Mouse (Mus musculus): ENCODE data around the gene Raph1. TPM values are rescaled to one million over a fixed set of nuclear protein-coding genes. Genes with fewer than 3 reads are reported as not detected.

Raph1 gene
- 13.8 and 20.2 TPM in 2 replicates for polyA plus RNA-seq (2012; rRNA removed)

GRCm38 (mm10) chr1:60566631-60567311, at the start of gene Raph1:
Gene Raph1 (minus strand): TSS chr1:60567104.
- DNase-seq (ENCODE audit: low read depth) = no peak

DNA sequence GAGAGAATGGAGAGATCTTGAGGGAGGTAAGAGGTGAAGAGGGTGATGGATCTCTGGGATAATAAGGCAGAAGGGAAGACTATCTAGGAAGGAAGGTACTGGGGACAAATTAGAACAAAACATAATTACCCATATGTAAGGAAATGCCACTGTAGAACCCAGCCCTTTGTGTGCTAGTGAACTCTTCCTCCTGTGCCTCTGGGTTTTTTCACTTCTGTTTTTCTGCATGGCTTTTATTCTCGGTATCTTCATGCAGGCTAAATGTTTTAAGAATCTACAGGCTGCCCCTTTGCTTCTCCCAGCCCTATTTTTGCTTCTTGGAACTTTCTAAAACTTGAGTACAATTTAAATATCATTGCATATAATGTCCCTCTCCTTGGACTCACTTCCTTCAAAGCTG, 48.8 kb upstream of the Raph1 start:
- DNase-seq (ENCODE audit: low read depth) = no peak

DNA sequence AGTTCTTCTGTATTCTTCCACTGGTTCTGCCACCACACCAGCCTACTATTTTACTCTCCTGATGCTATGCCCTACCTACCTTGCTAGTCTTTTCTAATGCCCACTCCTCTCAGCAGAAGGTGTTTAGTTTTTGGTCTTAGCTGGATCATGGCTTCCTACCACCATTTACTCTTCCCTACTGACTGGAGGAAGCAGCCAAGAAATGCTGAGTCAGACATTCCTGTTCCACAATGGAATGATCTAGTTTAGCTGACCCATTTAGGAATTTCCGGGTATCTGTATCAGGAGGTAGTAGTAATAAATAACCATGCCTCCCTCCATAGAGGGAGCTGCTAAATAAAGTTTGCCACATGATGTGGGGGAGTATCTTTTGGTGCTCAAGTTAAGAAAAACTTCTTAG, 48.0 kb upstream of the Raph1 start:
- DNase-seq (ENCODE audit: low read depth) = no peak

GRCm38 (mm10) chr1:60611968-60612367, 45.1 kb upstream of the Raph1 start:
- DNase-seq (ENCODE audit: low read depth) = no peak

DNA sequence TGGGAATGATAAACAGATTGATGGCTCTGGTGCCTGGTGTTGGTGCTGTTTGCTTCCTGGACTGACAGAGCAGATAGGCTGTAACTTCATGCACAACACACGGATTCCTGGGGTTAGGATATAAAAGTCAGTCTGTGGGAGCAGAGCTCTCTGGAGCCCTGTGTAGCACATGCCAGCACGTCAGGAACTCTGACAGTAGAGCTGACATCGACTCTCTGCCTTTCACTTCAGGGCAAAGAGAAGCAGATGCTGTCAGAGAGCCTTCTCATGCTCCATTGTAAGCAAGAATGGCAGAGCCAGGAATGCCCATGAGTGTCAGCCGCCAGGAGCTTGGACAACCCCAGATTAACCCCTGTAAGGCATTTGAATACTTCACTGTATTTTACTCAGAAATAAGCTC, 43.7 kb upstream of the Raph1 start:
- no peak for DNase-seq (ENCODE audit: low read depth)

GRCm38 (mm10) chr1:60609011-60609775, 42.3 kb upstream of the Raph1 start:
- peak; percentile 84 for DNase-seq (ENCODE audit: low read depth)

DNA sequence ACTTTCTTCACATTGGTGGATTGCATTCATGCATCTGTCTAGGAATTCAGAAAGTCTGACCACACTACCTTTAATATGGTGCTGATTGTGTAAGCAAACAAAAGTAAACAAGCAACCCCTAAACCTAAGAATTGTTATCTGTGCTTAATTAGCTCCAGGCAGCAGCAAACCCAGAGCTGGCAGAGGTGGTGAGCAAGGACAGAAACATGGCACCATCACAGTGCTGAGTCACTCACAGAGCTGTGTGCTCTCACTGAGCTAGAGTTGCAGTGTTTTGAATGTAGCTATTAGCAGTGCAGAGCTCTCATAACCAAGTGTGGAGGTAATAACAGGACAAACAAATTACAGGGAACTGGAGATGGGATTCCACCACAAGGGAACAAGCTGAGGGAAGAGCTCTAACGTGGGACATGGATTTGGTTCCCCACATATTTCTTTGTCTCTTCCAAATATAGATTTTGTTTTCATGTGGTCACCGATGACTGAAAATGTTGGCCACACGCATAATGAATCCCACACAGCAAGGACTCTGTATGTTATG, 37.6 kb upstream of the Raph1 start:
- DNase-seq (ENCODE audit: low read depth) = no peak

DNA sequence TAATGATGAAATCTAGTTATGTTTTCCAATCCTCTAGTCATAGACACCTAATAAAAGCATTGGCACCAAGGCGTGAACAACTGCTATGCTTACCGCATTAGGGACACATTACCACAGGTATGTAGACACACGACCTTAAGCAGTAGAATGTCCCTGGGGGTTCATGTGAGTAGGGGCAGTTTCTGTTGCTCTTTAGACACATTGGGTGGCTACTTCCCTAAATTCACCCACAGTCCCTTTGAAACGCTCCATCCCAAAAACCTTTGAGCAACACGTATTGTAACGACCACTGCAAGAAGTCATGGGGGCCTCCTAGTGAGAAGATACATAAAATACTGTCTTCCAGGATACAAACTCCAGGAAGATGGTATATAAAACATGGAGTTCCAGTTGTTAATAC, 33.8 kb upstream of the Raph1 start:
- DNase-seq (ENCODE audit: low read depth) = no peak

DNA sequence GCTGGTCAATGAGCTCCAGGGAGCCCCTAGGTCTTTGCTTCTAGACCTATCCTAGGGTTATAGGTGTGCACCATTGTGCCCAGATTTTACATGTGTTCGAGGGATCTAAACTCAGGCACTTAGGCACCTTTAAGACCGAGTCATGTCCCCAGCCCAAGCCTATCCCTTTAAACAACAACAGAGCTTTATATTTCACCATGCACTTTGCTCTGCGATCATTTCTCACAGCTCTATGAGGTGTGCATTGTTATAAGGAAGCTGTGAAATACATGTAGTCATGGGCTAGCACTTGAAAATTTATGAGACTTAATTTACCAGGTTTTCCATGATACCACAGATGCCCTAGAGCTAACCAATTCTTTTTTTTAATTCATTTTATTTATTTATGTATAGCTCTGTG, 33.0 kb upstream of the Raph1 start:
- no peak for DNase-seq (ENCODE audit: low read depth)

- DNase-seq (ENCODE audit: low read depth) = no peak
Measured at GRCm38 (mm10) chr1:60599013-60599701, 32.3 kb upstream of the Raph1 start.

- no peak for DNase-seq (ENCODE audit: low read depth)
Measured at GRCm38 (mm10) chr1:60596386-60597320, 29.7 kb upstream of the Raph1 start.

- DNase-seq (ENCODE audit: low read depth) = no peak
Measured at GRCm38 (mm10) chr1:60593101-60593500, 26.2 kb upstream of the Raph1 start.

DNA sequence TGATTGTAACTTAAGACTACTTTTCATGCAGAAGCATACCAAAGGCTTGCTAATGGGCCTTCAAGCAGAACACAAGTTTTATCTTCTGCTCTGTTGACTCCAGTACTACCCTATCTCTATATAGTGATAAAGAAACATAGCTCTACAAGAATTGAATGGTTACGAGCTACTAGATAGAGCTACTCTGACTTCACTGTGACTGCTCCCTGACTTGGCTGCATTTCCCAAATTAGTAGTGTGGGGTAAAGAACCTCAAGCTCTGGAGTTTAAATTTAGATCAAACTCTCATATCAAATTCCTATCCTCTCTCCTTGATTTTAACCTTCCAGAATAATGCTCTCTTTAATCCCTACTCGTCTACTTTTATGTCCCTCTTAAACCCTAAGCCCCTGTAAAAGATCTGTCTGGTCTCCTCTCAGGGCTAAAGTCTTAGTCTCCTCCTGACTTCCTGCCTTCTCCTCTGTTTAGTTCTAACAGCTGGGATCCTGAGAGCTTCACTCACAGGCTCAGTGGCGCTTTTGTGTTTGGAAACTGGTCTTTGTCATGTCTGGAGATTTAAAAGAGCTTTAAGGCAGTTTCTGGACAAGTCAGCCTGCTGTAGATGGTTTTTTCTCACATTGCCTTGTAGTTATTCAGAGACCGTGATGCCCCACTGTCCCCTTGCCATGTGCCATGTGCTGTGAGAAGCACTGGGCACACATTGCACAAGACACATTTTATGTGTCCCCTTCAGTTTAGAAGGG, 22.2 kb upstream of the Raph1 start:
- DNase-seq (ENCODE audit: low read depth) = no peak

DNA sequence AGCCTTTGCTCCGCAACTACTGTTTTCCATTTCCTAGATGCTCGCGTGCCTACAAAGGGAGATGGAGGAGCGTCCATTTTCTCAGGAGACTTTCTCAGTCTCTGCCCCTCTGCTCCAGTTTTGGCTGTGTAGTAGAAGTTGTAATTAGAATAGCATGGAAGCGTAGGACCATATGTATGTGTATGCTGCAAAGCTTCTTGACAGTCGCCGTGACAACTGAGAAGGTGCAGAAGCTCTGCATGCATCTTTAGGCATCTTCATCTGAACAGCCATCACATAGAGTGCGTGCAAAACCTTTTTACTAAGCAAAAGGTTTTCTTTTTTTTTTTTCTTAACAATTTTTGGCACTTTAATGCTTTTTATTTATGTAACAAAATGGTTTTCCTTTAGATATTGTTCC, 14.1 kb upstream of the Raph1 start:
- DNase-seq (ENCODE audit: low read depth) = no peak

DNA sequence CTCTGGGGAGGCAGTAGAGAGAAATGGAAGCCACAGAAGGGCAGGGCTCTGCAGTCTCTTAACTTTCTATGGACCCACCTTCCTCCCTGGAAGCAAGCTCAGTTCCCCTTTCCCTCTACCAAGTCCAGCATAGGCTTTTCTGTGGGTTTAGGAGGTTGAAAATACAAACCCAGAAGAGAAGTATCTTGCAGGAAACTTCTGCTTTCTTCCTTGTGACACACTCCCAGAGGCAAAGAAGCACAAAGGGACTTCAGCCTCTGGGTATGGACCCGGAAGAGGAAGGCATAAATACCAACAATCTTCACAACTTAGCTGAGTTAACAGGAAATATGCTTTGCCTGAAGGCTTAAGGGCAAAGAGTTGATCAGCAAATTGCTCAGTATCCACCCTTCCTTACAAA, 13.0 kb upstream of the Raph1 start:
- DNase-seq (ENCODE audit: low read depth) = no peak

GRCm38 (mm10) chr1:60572699-60573098, 5.8 kb upstream of the Raph1 start:
- no peak for DNase-seq (ENCODE audit: low read depth)

- DNase-seq (ENCODE audit: low read depth) = no peak
Measured at GRCm38 (mm10) chr1:60569741-60570140, 2.8 kb upstream of the Raph1 start.

GRCm38 (mm10) chr1:60569210-60569609, 2.3 kb upstream of the Raph1 start:
- no peak for DNase-seq (ENCODE audit: low read depth)

GRCm38 (mm10) chr1:60567321-60567720, 417 bp upstream of the Raph1 start:
- DNase-seq (ENCODE audit: low read depth) = no peak

DNA sequence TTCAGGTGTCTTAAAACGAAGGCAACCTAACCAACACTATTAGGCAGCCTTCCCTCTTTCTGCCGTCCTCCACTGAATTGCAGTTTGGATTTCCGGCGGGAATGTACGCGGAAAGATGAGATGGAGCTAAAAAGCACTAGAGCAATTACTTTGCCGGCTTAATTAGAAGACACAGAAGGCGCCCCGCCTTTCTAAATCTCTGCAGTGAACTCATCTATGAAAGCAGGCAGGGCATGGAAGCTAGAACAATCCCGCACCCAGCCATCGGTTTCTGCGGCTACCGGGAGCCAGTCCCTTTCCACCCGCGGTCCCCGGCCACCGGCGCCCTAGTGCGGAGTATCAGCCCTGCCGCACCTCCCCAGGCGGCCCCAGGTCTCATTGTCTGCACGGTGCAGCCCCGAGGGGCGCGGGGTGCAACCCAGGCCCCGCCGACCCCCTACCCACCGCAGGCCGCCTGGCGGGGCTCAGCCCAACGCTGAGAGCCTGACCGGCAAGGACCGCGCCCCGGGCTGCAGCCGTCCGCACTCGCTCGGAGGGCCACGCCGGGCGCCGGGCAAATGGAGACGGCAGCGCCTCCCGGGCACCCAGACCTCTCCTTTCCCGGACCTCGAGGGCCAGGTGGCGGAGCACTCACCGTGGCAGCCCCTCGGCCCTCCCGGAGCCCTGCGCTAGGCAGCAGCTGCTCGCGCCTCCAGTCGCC, 823 bp downstream of the Raph1 start:
- DNase-seq (ENCODE audit: low read depth) = no peak
